ENCODE assay signal across 8 mouse cellular contexts in the genomic region with DNA sequence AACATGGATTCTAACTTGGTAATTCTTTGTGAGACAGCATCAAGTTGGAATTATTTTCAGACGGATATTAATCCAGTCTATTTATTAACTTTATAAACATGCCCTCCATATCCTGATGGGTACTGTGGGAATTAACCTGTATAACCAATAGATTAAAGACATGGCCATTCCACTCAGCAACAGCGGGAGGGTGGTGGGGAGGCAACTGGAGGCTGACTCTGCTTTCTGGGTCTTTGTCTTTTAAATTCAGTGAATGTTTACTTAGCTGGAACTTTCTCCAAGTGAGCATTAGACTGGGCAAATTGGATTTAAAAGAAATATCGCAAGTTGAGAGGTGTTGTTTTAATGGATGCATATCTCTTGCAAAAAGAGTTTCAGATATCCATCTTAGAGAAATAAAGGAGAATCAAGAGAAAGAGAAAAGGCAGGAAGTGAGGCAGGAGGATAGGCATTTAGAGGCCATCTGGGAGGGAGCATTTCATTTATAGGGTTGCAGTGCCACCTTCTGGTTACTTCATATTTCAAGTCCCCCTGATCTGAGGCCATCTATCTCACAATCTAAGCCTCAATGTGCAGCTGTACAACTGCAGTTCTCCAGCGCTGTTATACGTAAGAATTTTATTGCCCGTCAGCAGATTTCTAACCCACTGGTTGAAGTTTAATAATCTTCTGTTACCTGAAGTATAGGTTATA.
A peak's percentile ranks its signal among the peaks of the same experiment; 100 is the strongest.
DNase-seq lines count a peak whose midpoint lies in the region; ATAC-seq and TF ChIP-seq lines count a peak whose summit lies in the region.

No protein-coding gene starts in this region.

- H3K4me3 ChIP-seq in forebrain, embryonic 13.5 days: no peak overlapping the region
- H3K4me3 ChIP-seq in left cerebral cortex, adult 2 months: no peak overlapping the region
- no peak overlapping the region for H3K4me3 ChIP-seq in midbrain, embryonic 13.5 days (replicated peaks)

- 17% methylated on average over 6 of the region's 6 CpGs for WGBS in forebrain, embryonic 13.5 days
- WGBS in midbrain, embryonic 13.5 days: 14% methylated on average over 6 of the region's 6 CpGs

- H3K4me1 ChIP-seq in forebrain, embryonic 13.5 days: no peaks in the 10 kb centered on the region
- no peaks in the 10 kb centered on the region for H3K4me1 ChIP-seq in midbrain, embryonic 13.5 days (replicated peaks)

- no peaks in the 10 kb centered on the region for H3K36me3 ChIP-seq in forebrain, embryonic 13.5 days (ENCODE audit: poor library complexity, severe bottlenecking)
- H3K36me3 ChIP-seq in midbrain, embryonic 13.5 days: no peaks in the 10 kb centered on the region

- peak; percentile 66 for TF ChIP-seq CTCF in left cerebral cortex, adult 2 months (IDR thresholded peaks at IDR 0.05)

- H3K4me2 ChIP-seq in forebrain, embryonic 13.5 days: no peak overlapping the region
- no peak overlapping the region for H3K4me2 ChIP-seq in midbrain, embryonic 13.5 days (replicated peaks)

- intact Hi-C loops in left cerebral cortex, adult 2 months (cut with DNase I): loop anchor here (10.0 kb wide), 4 partner anchors 346 to 1416 kb away; a partner anchor contains a TSS

- peaks cover 9% of the 10 kb centered on the region; the same call in 1 of the 2 replicates for H3K27me3 ChIP-seq in forebrain, embryonic 13.5 days
- H3K27me3 ChIP-seq in midbrain, embryonic 13.5 days: peaks cover 16% of the 10 kb centered on the region

- DNase-seq in ovary, adult 18-20 months (ENCODE audit: low spot score): peak; percentile 23
- no peak for DNase-seq in ovary, postnatal 36 days (ENCODE audit: low spot score)
- peak; percentile 47 for DNase-seq in c-Kit-positive CD71-negative TER-119-negative erythroid progenitor cells, embryonic 14.5 days (ENCODE audit: low read depth)
- DNase-seq in induced T-regulatory cell, adult 2 months (ENCODE audit: low read depth): peak; percentile 53
- peak; percentile 28 to 31 for DNase-seq in left cerebral cortex, adult 2 months (ENCODE audit: extremely low spot score in 1 of 2, low spot score in 2 of 2)
- peak; percentile 51 for DNase-seq in thymus, postnatal 14 days

- no peaks in the 10 kb centered on the region for H3K9me3 ChIP-seq in forebrain, embryonic 13.5 days (replicated peaks)
- no peaks in the 10 kb centered on the region for H3K9me3 ChIP-seq in midbrain, embryonic 13.5 days

- ATAC-seq in forebrain, embryonic 13.5 days: peak; percentile 87; the same call in 1 of the 2 replicates
- peak; percentile 82 for ATAC-seq in midbrain, embryonic 13.5 days

- no peak overlapping the region for H3K27ac ChIP-seq in forebrain, embryonic 13.5 days
- H3K27ac ChIP-seq in left cerebral cortex, adult 2 months: no peak overlapping the region
- H3K27ac ChIP-seq in midbrain, embryonic 13.5 days: no peak overlapping the region

- H3K9ac ChIP-seq in forebrain, embryonic 13.5 days: no peak overlapping the region
- H3K9ac ChIP-seq in midbrain, embryonic 13.5 days (replicated peaks): no peak overlapping the region
